Mouse (Mus musculus): ENCODE measurements around the gene Elfn1. TPM values are rescaled to one million over a fixed set of nuclear protein-coding genes. Genes with fewer than 3 reads are reported as not detected.

Elfn1 gene
- total and polyA plus RNA-seq, 3 experiments = 0.04 to 0.06 TPM; not detected in 1

DNA sequence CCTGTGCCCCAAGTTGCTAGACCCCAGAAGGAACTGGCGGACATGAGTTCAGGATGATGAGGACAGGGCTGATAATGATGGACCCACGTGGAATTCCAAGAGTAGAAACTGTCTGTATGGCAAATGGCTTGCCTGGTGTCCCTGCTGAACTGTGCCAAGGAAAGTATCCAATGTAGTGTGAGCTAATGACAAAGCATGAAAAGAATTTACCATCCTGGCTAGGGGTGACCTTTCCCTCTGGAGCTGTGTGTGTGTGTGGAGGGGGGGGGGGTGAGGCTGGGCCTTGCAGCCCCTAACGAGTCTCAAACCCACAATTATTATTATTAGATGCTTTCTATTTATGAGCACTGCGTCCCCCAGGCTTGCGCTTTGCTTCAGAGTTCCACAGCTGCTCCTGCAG lies 105.9 kb downstream of the Elfn1 start:
- Histone ChIP-seq H3K4me1 (ENCODE audit: control insufficient read depth in 1 of 2, insufficient read depth in 2 of 2) (peaks cover 0 to 15% of the 10 kb centered on the region in 2 experiments; a peak in 3 of 4 replicates), H3K79me2 (replicated peaks; ENCODE audit: control insufficient read depth, extremely low read depth, insufficient read depth, poor library complexity, severe bottlenecking) (no peaks in the 10 kb centered on the region), H3K4me3 (replicated peaks in 1 of 3; ENCODE audit: low read depth in 2 of 3, low read length in 2 of 3, poor library complexity in 1 of 3) (no peak overlapping the region), H3K9ac (ENCODE audit: insufficient read depth, low read depth) (no peak overlapping the region), H3K27ac (ENCODE audit: insufficient read depth, low read depth) (no peak overlapping the region), H3K9me3 (replicated peaks; ENCODE audit: low read length) (no peaks in the 10 kb centered on the region), H3K4me2 (ENCODE audit: insufficient read depth, low read depth, poor library complexity, severe bottlenecking) (no peak overlapping the region), H3K36me3 (replicated peaks in 1 of 2; ENCODE audit: control insufficient read depth in 1 of 2, insufficient read depth in 1 of 2, low read length in 1 of 2) (peaks cover under 1 to 26% of the 10 kb centered on the region in 2 experiments), H3K27me3 (replicated peaks) (no peaks in the 10 kb centered on the region)
- dilution Hi-C loops (cut with MboI; ENCODE audit: extremely low pct_ligation_motif_present, extremely low pct_unique_long_range_greater_than_20kb, low sequenced_read_pairs) = no loop called here
- in situ Hi-C loops (cut with MboI; ENCODE audit: low pct_ligation_motif_present, low pct_unique_long_range_greater_than_20kb, low sequenced_read_pairs) = no loop called here
- TF ChIP-seq E2F4 (IDR thresholded peaks at IDR 0.05; ENCODE audit: insufficient replicate concordance, low read depth, low read length) = no peak
- no peak for TF ChIP-seq SMC3 (IDR thresholded peaks at IDR 0.05; ENCODE audit: low read depth, low read length)
- TF ChIP-seq BHLHE40 (IDR thresholded peaks at IDR 0.05; ENCODE audit: low read depth, low read length) = no peak
- no peak for TF ChIP-seq ZMIZ1 (IDR thresholded peaks at IDR 0.05; ENCODE audit: low read depth, low read length)
- TF ChIP-seq UBTF (IDR thresholded peaks at IDR 0.05; ENCODE audit: low read depth, low read length) = no peak
- TF ChIP-seq GABPA (IDR thresholded peaks at IDR 0.05; ENCODE audit: insufficient replicate concordance, low read depth, low read length) = no peak
- TF ChIP-seq KAT2A (IDR thresholded peaks at IDR 0.05; ENCODE audit: insufficient replicate concordance, low read length) = no peak
- no peak for TF ChIP-seq USF2 (conservative IDR thresholded peaks at IDR 0.05; ENCODE audit: low read depth, low read length)
- no peak for TF ChIP-seq USF1 (IDR thresholded peaks at IDR 0.05; ENCODE audit: low read depth, low read length)
- no peak for TF ChIP-seq MXI1 (IDR thresholded peaks at IDR 0.05; ENCODE audit: low read depth, low read length)
- TF ChIP-seq SIN3A (IDR thresholded peaks at IDR 0.05; ENCODE audit: low read length) = no peak
- TF ChIP-seq JUND (conservative IDR thresholded peaks at IDR 0.05; ENCODE audit: low read depth, low read length) = no peak
- TF ChIP-seq ELF1 (IDR thresholded peaks at IDR 0.05; ENCODE audit: low read depth, low read length) = no peak
- no peak for TF ChIP-seq PAX5 (IDR thresholded peaks at IDR 0.05; ENCODE audit: low read length)
- no peak for TF ChIP-seq IRF4 (IDR thresholded peaks at IDR 0.05; ENCODE audit: low read depth, low read length)
- TF ChIP-seq ETS1 (conservative IDR thresholded peaks at IDR 0.05; ENCODE audit: low read depth, low read length) = no peak
- no peak for TF ChIP-seq CHD1 (IDR thresholded peaks at IDR 0.05; ENCODE audit: low read depth, low read length)
- TF ChIP-seq RCOR1 (conservative IDR thresholded peaks at IDR 0.05; ENCODE audit: low read depth, low read length) = no peak
- TF ChIP-seq MAX (IDR thresholded peaks at IDR 0.05; ENCODE audit: low read length) = no peak
- no peak for TF ChIP-seq JUN (IDR thresholded peaks at IDR 0.05; ENCODE audit: insufficient read depth, low read depth, low read length)
- no peak for DNase-seq (ENCODE audit: extremely low read depth)

- dilution Hi-C loops (cut with MboI; ENCODE audit: extremely low pct_ligation_motif_present, extremely low pct_unique_long_range_greater_than_20kb, low sequenced_read_pairs) = no loop called here
These were observed 109.2 kb downstream of the Elfn1 start for GRCm38 (mm10) chr5:140016896-140017295.

More at GRCm38 (mm10) chr5:140016896-140017295, 109.2 kb downstream of the Elfn1 start:
- Histone ChIP-seq H3K4me3 (replicated peaks in 1 of 3; ENCODE audit: low read depth in 2 of 3, low read length in 2 of 3, poor library complexity in 1 of 3) (no peak overlapping the region), H3K36me3 (replicated peaks in 1 of 2; ENCODE audit: control insufficient read depth in 1 of 2, insufficient read depth in 1 of 2, low read length in 1 of 2) (peaks cover 0 to 14% of the 10 kb centered on the region in 2 experiments), H3K9ac (ENCODE audit: insufficient read depth, low read depth) (no peak overlapping the region), H3K4me2 (ENCODE audit: insufficient read depth, low read depth, poor library complexity, severe bottlenecking) (no peak overlapping the region), H3K9me3 (replicated peaks; ENCODE audit: low read length) (no peaks in the 10 kb centered on the region), H3K27ac (ENCODE audit: insufficient read depth, low read depth) (no peak overlapping the region), H3K79me2 (replicated peaks; ENCODE audit: control insufficient read depth, extremely low read depth, insufficient read depth, poor library complexity, severe bottlenecking) (no peaks in the 10 kb centered on the region), H3K4me1 (ENCODE audit: control insufficient read depth in 1 of 2, insufficient read depth in 2 of 2) (peaks cover 2 to 27% of the 10 kb centered on the region in 2 experiments), H3K27me3 (replicated peaks) (no peaks in the 10 kb centered on the region)
- in situ Hi-C loops (cut with MboI; ENCODE audit: low pct_ligation_motif_present, low pct_unique_long_range_greater_than_20kb, low sequenced_read_pairs) = no loop called here
- TF ChIP-seq JUN (IDR thresholded peaks at IDR 0.05; ENCODE audit: insufficient read depth, low read depth, low read length) (no peak), EP300 (IDR thresholded peaks at IDR 0.05; ENCODE audit: low read length) (no peak), UBTF (IDR thresholded peaks at IDR 0.05; ENCODE audit: low read depth, low read length) (no peak)
- no peak for DNase-seq (ENCODE audit: extremely low read depth)
